Mouse (Mus musculus) cerebellum, postnatal 10 days (tissue): ENCODE measurements around the gene Hist1h4a.

ENCODE experiments used
- DNase-seq, 2 experiments: peaks; one replicate each; pipeline ENCODE4 v3.0.0; 2021; ENCODE audit warnings: mixed read lengths in 2 of 2

The Hist1h4a gene

GRCm38 (mm10) chr13:23757921-23758320 lies 3.1 kb downstream of the Hist1h4a start:
- DNase-seq = no peak

DNA sequence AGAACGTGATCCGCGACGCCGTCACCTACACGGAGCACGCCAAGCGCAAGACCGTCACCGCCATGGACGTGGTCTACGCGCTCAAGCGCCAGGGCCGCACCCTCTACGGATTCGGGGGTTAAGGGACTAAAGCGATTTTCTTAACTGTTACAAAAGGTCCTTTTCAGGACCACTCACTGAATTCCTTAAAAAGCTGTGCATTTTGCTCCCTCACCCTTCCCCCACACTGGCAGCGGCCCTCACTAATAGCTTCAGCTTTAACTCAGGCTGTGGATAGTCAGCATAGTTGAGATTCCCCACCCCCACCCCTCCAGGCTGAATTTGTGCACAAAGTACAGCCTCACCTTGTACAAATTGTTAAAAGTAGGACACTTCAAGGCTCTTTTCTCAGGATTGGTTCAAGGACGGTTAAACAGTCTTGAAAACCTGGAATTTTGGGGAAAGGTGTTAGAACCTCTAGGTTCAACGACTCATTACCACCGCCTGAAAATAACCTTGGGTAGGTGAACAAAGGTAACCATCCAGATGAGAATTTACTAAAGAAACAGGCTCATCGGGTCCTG lies 3.7 kb downstream of the Hist1h4a start:
- peak in 1 of 2 experiments; percentile 25 for DNase-seq

DNA sequence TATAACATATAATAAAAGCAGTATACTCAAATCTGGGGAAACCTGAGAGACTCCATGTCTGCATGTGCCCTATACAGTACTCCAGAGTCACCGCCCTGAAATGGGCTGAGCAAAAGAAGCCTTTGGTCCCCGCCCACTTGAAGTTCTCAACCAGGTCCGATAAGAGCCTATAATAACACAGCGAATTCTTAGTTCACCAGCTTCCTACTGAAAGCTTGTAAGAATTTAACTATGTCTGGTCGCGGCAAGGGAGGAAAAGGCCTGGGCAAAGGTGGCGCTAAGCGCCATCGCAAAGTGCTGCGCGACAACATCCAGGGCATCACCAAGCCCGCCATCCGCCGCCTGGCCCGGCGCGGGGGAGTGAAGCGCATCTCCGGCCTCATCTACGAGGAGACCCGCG lies 4.2 kb downstream of the Hist1h4a start, which contains the start of gene Hist1h4b:
Gene Hist1h4b, plus strand, starts transcription at position 224 of the 400 bp plus-strand sequence.
- peak; percentile 91 to 94 for DNase-seq

- no peak for DNase-seq
These were observed 6.0 kb downstream of the Hist1h4a start for GRCm38 (mm10) chr13:23755000-23755399.

DNA sequence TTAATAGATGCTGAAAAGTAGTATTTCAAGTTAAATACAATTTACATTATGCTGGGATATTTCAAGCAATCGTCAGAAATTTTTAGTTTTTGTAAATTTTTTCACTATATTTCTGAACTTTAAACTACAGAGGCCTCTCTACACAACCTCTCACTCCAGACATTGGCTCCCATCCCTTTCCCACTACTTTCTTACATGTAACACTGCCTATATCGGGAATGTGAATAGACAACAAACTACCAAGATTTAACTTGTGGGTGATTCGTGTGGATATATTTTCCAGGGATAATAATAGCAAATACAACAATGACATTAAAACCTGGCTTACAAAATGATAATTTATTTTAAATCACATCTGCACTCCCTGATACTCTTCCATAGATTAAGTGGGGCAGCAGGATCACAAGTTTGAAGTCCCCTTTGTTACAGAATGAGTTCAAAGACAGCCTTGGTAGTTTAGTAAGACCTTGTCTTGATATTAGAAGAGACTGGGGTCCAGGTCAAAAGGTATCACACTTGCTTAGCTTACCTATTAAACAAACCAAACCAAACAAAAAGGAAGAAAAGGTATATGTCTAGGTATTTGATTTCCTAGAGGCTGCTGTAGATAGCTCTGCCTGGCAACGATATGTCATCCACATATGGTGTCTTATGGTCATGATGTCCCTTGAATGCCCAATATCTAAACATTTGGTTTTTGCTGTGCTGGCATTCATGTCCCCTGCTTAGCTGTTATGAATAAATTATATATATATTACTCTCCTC lies 7.5 kb downstream of the Hist1h4a start:
- no peak for DNase-seq

DNA sequence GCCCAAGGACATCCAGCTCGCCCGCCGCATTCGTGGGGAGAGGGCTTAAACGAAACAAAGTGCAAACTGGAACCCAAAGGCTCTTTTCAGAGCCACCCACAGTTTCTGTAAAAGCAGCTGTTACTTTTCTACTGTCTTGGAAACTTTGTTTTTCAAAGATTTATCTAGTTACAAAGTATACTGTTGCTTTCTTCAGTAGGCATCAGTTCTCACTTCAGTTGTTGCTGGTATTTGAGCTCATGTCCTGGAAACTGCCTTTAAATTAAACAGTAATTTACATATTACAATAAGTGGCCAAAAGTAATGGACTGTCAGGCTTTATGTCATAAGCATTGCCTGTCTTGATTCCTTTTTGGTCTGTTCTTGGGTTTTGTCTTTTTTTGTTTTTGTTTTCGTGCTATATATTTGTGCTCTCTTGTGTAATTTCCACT lies 8.3 kb downstream of the Hist1h4a start:
- DNase-seq = no peak

- DNase-seq = peak; percentile 91 to 93
These were observed 8.8 kb downstream of the Hist1h4a start, which contains the start of gene Hist1h3b for GRCm38 (mm10) chr13:23752067-23752741. Gene Hist1h3b, plus strand, starts transcription at chr13:23752267.

- DNase-seq = no peak
These were observed 9.5 kb downstream of the Hist1h4a start for GRCm38 (mm10) chr13:23751478-23751956.

- DNase-seq = peak; percentile 56 to 63
These were observed 10.1 kb downstream of the Hist1h4a start, which contains the start of gene Hist1h2ab for GRCm38 (mm10) chr13:23750839-23751477. Gene Hist1h2ab, plus strand, starts transcription at chr13:23751126.

GRCm38 (mm10) chr13:23749563-23750121 lies 11.4 kb downstream of the Hist1h4a start:
- no peak for DNase-seq

DNA sequence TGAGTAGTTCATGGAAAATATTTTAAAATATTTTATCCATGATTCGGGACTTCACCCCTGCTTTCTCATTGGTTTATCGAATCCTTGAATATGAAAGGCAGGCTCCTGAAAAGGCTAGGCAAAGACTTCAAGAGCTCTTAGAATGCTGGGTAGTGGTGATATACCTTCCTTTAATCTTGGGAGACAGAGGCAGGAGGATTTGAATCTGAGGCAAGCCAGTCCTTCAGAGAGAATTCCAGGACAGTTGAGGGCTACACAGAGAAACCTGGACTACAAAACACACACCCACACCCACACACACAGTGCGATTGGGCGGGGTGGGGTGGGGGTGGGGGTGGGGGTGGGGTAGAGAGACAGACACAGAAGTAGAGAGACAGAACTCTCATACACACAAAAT lies 13.1 kb downstream of the Hist1h4a start:
- no peak for DNase-seq

DNA sequence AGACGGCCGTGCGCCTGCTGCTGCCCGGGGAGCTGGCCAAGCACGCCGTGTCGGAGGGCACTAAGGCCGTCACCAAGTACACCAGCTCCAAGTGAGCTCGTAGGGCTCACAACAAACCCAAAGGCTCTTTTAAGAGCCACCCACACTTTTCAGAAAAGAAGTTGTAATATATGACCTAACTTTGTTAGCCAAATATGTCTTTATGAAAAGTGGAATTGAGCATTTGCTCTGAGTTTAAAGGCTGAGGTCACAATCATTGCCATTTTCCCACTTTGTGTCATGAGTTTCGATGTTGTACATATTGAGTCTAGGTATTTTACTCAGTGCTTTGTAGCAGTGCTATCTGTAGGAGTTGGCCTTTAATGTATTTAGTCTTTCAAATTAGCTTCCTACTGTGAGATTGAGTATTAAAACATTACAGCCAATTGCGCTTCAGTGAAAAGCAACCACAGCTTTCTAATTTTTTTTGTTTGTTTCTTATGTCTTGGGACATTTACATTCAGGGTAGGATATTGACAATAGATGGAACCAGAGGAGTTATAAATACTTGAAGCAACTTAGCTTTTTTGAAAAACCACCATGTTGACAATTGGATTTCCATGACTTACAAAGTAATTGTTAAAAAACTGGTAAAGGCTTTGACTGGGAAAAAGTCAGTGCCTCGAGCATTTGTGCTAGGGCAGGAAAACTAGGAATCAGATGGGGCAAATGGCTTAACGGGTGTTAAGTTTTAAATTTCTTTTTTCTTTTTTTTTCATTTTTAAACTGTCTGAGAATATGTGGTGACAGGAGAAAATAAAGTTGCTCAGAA lies 13.7 kb downstream of the Hist1h4a start:
- no peak for DNase-seq

DNA sequence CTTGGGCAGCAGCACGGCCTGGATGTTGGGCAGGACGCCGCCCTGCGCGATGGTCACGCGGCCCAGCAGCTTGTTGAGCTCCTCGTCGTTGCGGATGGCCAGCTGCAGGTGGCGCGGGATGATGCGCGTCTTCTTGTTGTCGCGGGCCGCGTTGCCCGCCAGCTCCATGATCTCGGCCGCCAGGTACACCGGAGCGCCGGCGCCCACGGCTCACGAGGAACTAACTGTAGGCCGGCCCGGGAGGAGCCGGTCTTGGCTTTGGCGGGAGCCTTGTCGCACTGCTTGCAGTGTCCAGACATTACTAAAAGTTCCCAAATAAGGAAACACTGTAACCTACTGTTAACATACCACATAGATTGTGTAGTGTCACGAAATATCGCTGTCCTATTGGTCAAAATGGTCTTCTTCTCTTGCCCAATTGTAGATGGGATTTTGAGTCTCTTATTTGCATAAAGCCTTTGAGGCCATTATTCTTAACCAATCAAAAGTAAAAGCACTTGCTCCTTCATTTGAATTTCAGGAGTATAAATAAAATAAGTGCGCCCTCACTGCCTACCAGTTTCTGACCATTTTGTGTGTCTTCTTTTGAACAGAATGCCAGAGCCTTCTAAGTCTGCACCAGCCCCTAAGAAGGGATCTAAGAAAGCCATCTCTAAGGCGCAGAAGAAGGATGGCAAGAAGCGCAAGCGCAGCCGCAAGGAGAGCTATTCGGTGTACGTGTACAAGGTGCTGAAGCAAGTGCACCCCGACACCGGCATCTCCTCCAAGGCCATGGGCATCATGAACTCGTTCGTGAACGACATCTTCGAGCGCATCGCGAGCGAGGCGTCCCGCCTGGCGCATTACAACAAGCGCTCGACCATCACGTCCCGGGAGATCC lies 14.6 kb downstream of the Hist1h4a start, which contains the start of gene Hist1h2bb:
Gene Hist1h2bb, plus strand, starts transcription at position 534 of the 880 bp plus-strand sequence.
- DNase-seq = peak; percentile 63 to 76

DNA sequence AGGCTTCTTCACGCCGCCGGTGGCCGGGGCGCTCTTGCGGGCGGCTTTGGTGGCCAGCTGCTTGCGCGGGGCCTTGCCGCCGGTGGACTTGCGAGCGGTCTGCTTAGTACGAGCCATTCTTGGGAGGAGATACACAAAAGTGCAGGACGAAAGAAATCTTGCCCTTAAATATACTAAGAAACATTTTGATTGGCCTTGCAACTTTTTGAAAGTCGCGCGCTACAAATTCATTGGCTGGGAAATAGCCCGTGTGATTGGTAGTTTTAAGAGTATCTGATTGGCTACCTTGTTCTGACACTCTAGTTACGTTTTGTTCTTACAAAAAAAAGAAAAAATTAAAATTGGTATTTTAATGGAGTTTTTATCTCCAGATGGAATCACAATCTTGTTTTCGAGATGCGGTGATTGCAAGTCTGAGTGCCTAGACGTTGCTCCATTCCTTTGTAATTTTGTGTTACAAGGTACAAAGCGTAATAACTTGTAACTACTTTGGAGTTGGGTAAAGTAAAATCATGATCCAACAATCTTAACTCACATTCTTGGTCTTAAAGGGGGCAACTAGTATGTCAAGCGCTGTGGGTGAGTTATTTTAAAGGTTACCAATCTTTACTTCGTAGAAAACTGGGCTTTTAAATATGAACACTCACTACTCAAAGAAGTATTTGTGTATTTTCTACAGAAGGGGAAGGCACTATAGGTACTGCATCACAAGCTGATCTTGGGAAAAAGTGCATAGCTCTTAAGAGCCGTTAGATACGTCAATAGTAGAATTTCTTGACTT lies 15.5 kb downstream of the Hist1h4a start, which contains the start of gene Hist1h3c:
Gene Hist1h3c, minus strand, starts transcription at position 222 of the 781 bp plus-strand sequence.
- peak; percentile 92 for DNase-seq

DNA sequence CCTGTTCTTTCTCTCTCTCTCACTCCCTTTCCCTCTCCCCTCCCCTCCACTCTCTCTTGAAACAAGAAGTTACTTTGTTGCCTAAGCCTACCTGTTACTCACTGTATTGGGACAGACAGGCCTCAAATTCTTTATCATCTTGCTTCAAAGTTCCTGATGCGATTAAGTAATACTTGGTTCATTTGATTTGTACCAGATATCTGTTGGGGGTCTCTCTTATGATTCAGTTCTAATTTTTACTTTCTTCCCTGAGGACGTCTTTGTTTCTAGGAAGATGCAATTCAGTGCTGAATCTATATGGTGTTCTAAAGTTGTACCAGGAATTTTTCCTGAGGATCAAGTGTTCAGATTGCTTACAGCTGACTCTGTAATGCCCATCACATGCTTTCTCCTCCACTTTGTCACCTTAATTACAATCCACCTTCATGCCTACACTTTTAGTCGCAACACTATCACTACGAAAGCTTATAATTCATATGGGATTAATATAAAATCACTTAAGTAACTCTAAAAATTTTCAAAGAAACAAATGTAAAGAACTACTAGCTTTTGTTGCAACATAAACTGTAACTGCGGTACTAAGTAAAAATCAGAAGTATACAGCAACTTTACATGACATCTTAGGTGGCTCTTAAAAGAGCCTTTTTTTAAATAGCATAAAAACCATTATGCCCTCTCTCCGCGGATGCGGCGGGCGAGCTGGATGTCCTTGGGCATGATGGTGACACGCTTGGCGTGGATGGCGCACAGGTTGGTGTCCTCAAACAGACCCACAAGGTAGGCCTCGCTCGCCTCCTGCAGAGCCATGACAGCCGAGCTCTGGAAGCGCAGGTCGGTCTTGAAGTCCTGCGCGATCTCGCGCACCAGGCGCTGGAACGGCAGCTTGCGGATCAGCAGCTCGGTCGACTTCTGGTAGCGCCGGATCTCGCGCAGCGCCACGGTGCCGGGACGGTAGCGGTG lies 16.3 kb downstream of the Hist1h4a start:
- no peak for DNase-seq

DNA sequence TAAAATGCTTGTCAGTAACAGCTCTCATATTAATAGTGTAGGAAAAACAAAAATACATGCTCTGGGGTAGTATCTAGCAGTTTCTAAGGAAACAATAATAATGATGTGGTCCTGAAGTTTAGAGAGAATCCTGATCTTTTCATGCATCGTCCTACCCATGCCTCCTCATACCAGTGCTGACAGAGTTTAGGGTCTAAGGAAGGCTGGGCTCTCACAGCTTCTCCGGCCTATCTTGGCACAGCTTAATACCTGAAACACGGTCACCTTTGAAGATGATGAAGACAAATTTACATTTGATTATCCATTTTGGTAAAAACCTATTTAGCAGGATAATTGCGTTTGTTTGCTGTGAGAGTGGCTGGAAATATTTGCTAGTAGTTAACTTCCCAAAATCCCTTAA lies 17.1 kb downstream of the Hist1h4a start:
- DNase-seq = no peak

DNA sequence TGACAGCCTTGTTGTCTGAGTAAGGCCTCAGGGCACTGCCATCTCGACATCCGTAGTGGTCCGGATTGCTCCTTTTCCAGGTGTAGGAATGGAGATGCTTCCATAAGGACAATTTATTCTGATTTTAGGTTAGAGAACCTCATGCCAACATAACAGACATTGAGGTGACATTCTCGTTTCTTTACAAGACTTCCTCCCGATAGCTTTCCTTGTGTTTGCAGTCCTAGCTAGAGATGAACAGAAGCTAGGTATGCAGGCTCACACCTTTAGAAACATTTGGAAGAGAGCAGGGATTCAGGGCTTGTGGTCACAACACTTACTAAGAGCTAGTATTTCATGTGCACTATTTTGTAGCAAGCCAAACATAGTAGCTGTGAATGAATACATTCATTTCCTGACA lies 17.8 kb downstream of the Hist1h4a start:
- DNase-seq = no peak

GRCm38 (mm10) chr13:23742007-23742406 lies 19.0 kb downstream of the Hist1h4a start:
- no peak for DNase-seq
